Mouse (Mus musculus) CD8-positive naive resting alpha-beta T cell, adult 2 months (primary cell): ENCODE results near the gene Hacl1.
"Not testable (repeated sequence)": the region's sequence is repeated elsewhere in the genome, so short reads cannot be mapped to it uniquely, and the experiment has no call there.

Experiments
- DNase-seq, 2 experiments: peaks; one replicate each; pipeline ENCODE4 v3.0.0; 2022; ENCODE audit warnings: low read depth in 2 of 2, low spot score in 2 of 2

The Hacl1 gene

DNA sequence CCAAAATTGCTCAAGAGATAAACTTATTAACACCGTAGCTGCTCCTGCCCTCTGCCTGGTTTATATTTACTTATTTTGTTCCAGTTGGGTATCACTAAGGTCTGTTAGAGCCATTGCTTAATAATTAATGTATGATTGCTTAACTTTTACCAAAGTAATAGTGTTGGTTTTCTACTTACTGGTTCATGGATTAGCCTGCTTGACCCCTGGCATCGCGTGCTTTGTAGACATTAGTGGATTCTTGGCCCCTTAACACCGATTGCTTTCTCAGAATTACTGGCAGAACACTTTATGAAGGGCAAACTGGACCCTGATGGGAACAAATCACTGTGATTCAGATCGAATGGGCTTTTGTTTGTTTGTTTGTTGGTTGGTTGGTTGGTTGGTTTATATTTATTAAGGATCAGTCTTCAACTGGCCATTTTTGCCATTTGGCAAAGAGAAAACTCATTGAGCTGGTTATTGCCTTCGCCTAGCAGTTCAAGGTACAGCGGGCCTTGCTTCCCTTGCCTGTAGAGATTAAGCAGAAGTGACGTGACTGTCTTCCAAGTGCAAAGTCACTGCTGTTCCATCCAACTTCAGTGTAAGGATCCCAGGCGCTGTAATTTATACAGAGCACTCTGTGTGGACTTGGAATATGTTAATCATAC, 545 bp upstream of the Hacl1 start:
- DNase-seq, result no peak

DNA sequence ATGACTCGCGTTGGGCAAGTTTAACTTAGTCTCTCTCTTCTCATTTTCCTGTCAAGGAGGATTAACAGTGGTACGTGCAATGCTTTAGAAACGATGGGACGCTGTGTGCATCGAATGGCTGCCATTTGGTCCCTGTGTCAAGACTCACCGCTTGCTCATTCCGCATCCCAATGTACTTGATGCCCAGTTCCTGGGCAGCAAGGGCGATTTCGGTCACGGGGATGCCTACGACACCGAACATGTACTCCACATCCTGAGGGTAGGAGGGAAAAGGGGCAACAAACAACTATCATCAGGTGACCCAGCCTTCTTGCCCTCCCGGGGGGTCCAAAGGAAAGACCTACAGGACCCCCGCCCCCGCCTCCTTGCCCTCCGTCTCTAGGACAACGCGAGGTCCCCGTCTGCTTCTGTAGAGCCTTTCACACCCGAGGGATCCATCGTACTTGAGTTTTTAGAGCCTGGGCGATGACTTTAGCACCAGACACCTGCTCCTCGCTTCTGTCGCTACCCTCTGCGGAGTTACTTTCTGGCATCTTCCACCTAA, 668 bp downstream of the Hacl1 start, which contains the start of gene Gm49387:
Gene Gm49387, minus strand, starts transcription at position 533 of the 544 bp plus-strand sequence.
- no peak for DNase-seq

- no peak for DNase-seq
Observed at GRCm38 (mm10) chr14:31630677-31631076, 10.4 kb downstream of the Hacl1 start.

DNA sequence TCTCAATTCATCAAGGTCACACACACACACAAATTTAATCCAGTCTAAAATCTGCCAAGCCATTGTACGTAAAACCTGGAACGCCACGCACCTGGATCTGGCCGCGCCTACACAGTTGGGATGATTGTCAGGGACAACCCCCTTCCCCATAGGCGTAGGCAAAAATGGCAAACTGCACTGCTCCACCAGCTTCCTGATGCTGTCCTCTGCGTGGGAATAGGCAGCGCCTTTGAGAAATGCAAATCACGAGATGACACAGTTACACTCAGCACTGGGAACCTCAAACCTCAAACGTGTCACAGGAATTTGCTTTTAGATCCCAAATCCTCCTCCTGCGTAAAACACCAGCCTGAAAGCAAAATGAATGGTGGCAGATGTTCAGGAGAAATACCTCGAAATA, 18.3 kb downstream of the Hacl1 start:
- DNase-seq, result no peak

- DNase-seq, result no peak
Observed at GRCm38 (mm10) chr14:31620591-31621223, 20.4 kb downstream of the Hacl1 start.

DNA sequence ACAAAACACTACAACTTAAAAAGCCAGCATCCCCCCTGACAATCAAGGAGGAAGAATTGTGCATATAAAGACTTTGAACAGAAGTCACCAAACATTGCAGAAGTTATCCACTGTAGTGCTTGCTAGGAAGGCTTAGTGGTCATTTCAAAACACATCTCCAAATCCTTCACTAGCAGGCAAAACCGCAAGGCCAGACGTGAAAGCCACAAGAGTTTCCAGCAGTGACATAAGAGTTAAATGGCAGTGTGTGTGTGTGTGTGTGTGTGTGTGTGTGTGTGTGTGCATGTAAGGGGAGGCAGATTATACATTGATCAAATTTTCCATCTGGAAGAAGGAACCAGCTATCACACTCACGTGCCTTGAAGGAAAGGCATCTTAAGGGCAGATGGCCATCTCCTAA, 23.1 kb downstream of the Hacl1 start:
- no peak for DNase-seq

DNA sequence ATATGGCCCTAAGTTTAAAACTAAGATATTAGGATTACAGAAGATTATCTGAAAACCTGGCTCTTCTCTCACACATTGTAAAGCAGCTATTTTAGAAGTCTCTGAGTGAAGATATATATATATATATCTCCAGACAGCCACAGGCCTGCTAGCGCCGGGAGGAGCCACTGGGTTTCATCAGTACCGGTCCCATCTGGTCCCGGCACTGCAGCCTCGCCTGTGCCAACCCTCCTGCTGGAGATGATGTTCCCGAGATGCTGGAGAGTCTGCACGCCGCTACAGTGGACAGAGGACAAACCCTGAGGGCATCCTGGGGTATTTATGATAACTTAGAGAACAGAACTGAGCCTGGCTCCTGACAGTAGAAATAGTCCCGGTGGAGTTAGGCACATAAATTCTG, 23.9 kb downstream of the Hacl1 start:
- no peak for DNase-seq

GRCm38 (mm10) chr14:31613671-31614070, 27.4 kb downstream of the Hacl1 start:
- no peak for DNase-seq

DNA sequence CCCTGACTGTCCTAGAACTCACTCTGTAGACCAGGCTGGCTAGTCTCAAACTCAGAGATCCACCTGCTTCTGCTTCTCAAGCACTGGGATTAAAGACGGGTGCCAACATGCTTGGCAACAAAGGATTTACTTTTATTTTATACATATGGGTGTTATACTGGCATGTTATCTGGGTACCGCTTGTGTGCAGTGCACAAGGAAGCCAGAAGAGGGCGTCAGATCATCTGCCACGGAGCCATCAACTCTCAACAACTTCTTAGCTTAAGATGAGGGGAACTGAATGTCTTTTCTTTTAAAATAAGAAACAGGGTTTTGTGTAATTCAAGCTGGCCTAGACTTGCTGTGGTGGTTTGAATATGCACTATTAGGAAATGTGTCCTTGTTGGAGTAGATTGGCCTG, 29.1 kb downstream of the Hacl1 start:
- no peak for DNase-seq

GRCm38 (mm10) chr14:31605514-31605913, 35.6 kb downstream of the Hacl1 start:
- DNase-seq, result no peak

DNA sequence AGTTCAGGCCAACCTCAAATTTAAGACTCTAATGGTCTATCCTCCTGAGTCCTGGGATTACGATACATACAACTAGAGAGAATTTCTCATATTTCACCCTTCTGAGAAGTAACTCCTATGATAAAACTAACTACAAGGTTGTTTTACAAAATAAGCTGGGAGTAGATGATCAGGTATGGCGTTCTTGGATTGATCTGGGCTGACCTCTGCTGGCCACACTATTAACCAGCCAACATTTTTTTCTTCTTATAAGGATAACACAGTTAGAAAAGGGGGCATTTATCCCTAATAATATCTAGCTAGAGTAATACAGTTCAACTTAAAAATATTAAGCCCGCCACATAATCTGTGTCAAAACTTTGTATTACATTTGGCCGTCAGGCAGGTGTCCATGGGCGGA, 36.2 kb downstream of the Hacl1 start:
- DNase-seq, result no peak

DNA sequence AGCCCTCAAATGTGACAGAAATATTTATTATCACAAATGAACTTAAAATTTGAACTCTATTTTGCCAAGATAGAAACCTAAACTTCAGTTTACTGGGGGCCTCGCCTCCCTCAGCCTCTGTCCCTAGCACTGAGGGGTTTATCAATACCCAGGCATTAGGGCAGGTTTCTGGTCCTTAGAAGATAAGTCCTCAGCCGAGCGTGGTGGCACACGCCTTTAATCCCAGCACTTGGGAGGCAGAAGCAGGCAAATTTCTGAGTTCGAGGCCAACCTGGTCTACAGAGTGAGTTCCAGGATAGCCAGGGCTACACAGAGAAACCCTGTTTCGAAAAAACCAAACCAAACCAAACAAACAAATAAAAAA, 38.5 kb downstream of the Hacl1 start:
- DNase-seq, result not testable (repeated sequence)

GRCm38 (mm10) chr14:31601908-31602615, 39.0 kb downstream of the Hacl1 start:
- DNase-seq, result no peak

- DNase-seq, result no peak
Observed at GRCm38 (mm10) chr14:31597446-31597845, 43.6 kb downstream of the Hacl1 start.

GRCm38 (mm10) chr14:31596408-31596807, 44.7 kb downstream of the Hacl1 start:
- no peak for DNase-seq

DNA sequence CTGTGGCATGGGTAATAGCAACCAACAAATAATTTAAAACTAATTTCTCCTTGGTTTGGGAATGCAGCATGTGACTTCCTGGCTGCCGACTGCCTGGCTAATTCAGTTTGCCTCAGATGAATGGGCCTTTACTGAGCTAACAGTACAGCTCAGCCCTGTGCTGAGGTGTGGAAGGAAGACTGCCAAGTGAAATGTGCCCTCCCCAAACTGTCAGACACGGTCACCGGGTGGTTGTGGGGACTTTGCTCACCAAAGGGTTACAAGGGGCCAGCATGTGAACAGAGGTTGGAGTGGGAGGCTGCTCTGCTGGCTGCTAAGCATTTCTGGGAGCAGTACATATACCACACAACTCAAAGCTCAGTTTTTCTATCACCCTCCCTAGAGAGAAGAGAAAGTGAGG, 46.4 kb downstream of the Hacl1 start:
- no peak for DNase-seq

DNA sequence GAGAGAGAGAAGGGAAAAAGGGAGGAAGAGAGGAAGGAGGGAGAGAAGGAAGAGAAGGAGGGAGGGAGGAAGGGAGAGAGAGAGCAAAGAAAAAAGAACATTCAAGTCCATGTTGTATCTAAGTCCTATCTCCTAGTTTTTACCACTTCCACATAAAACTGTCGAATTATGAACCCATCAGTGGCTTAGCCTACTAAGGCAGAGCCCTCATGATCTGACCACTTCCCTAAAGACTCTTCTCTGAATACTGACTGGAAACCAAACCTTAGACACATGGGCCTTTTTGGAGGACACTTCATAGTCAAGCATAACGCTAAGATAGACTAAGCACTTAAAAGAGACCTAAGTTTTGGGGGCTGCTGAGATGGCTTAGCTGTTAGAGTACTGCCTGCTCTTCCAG, 48.0 kb downstream of the Hacl1 start:
- DNase-seq, result no peak

- no peak for DNase-seq
Observed at GRCm38 (mm10) chr14:31591243-31591642, 49.8 kb downstream of the Hacl1 start, which contains the start of gene Colq. Gene Colq, minus strand, starts transcription at chr14:31591343.

GRCm38 (mm10) chr14:31586451-31586850, 54.6 kb downstream of the Hacl1 start:
- no peak for DNase-seq

DNA sequence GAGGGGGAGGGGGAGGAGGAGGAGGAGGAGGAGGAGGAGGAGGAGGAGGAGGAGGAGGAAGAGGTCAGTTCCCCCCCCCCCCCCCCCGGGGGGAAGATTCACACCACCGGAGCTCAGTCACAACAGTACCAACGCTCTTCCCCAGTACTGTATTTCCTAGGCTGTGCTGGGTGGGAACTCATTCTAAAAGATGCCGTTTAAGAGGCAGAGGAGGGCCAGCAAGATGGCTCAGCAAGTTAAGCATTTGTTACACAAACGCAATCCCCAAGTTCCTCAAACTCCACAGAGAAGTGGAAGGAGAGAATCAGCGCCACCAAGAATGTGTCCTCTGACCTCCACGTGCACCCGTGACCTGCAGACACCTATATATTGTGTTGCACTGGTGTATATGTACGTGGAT, 58.0 kb downstream of the Hacl1 start:
- no peak for DNase-seq

GRCm38 (mm10) chr14:31577966-31578735, 62.9 kb downstream of the Hacl1 start:
- DNase-seq, result no peak
